Mouse (Mus musculus) midbrain, embryonic 13.5 days (tissue): Measurements from ENCODE around the gene Fam19a1. TPM values are rescaled to one million over a fixed set of nuclear protein-coding genes. Genes with fewer than 3 reads are reported as not detected.

Experiments
- ATAC-seq: fragments of 200-750 bp; cut with Nextera tagmentation; 2 replicates; pipeline ENCODE4 v1.8.0; 2017; ENCODE audit warnings: mild to moderate bottlenecking, moderate TSS enrichment, moderate library complexity
- H3K27ac ChIP-seq: fragments of 300-500 bp; sonication (generic); 2 replicates; pipeline ENCODE4 v1.5.1; 2015; ENCODE audit warnings: inconsistent platforms, mild to moderate bottlenecking, moderate library complexity
- H3K27me3 ChIP-seq: fragments of 300-500 bp; sonication (generic); 2 replicates; pipeline ENCODE4 v1.6.1; 2015; ENCODE audit warnings: mild to moderate bottlenecking, inconsistent platforms
- H3K36me3 ChIP-seq: fragments of 300-500 bp; sonication (generic); 2 replicates; pipeline ENCODE4 v1.6.1; 2015; ENCODE audit warnings: mild to moderate bottlenecking, inconsistent platforms
- H3K4me1 ChIP-seq: fragments of 300-500 bp; sonication (generic); replicated peaks from 2 replicates; pipeline ENCODE4 v1.6.1; 2015; ENCODE audit warnings: inconsistent platforms
- H3K4me2 ChIP-seq: fragments of 300-500 bp; sonication (generic); replicated peaks from 2 replicates; pipeline ENCODE4 v1.6.1; 2015; ENCODE audit warnings: moderate library complexity, mild to moderate bottlenecking, inconsistent platforms
- H3K4me3 ChIP-seq: fragments of 300-500 bp; sonication (generic); replicated peaks from 2 replicates; pipeline ENCODE4 v1.5.1; 2015; ENCODE audit warnings: mild to moderate bottlenecking, inconsistent platforms
- H3K9ac ChIP-seq: fragments of 300-500 bp; sonication (generic); replicated peaks from 2 replicates; pipeline ENCODE4 v1.6.1; 2015; ENCODE audit warnings: mild to moderate bottlenecking, inconsistent platforms
- H3K9me3 ChIP-seq: fragments of 300-500 bp; sonication (generic); 2 replicates; pipeline ENCODE4 v1.6.1; 2016; ENCODE audit warnings: mild to moderate bottlenecking, inconsistent platforms
- WGBS: fragments of 180-500 bp; shearing (Covaris S2); methylation state at CpG from one replicate; pipeline ENCODE4 v1.1.7; 2015; 5-methylcytosine and 5-hydroxymethylcytosine counted together
- polyA plus RNA-seq: library from polyadenylated mRNA; unstranded; fragments of >200 nt; fragmentation: Nextera tagmentation; extraction: Ambion mirVana; gene quantifications from 2 replicates; pipeline ENCODE4 v1.2.1, GENCODE M21; 2015

The Fam19a1 gene
- polyA plus RNA-seq, 1 experiment from 2014 or later, result 11.7 TPM

- Histone ChIP-seq H3K4me1 (no peaks in the 10 kb centered on the region), H3K9me3 (no peaks in the 10 kb centered on the region), H3K36me3 (no peaks in the 10 kb centered on the region), H3K27me3 (no peaks in the 10 kb centered on the region), H3K4me2 (no peak overlapping the region), H3K4me3 (no peak overlapping the region), H3K27ac (no peak overlapping the region), H3K9ac (no peak overlapping the region)
- ATAC-seq, result no peak
- 90% methylated on average over 4 of the region's 4 CpGs for WGBS
Observed at GRCm38 (mm10) chr6:96266456-96266855, 153.5 kb downstream of the Fam19a1 start.

GRCm38 (mm10) chr6:96268788-96269187 lies 155.8 kb downstream of the Fam19a1 start:
- H3K36me3 ChIP-seq, result no peaks in the 10 kb centered on the region
- ATAC-seq, result no peak
- H3K4me3 ChIP-seq, result no peak overlapping the region

GRCm38 (mm10) chr6:96270436-96270835 lies 157.5 kb downstream of the Fam19a1 start:
- no peak overlapping the region for H3K4me2 ChIP-seq
- no peak overlapping the region for H3K9ac ChIP-seq
- no peaks in the 10 kb centered on the region for H3K27me3 ChIP-seq
- H3K4me3 ChIP-seq, result no peak overlapping the region
- no peaks in the 10 kb centered on the region for H3K4me1 ChIP-seq
- no peak overlapping the region for H3K27ac ChIP-seq
- H3K36me3 ChIP-seq, result no peaks in the 10 kb centered on the region
- 94% methylated on average over 5 of the region's 5 CpGs for WGBS
- H3K9me3 ChIP-seq, result no peaks in the 10 kb centered on the region
- no peak for ATAC-seq

More at GRCm38 (mm10) chr6:96268788-96269187, 155.8 kb downstream of the Fam19a1 start:
- no peak overlapping the region for H3K4me2 ChIP-seq
- H3K27ac ChIP-seq, result no peak overlapping the region
- H3K4me1 ChIP-seq, result no peaks in the 10 kb centered on the region
- no peaks in the 10 kb centered on the region for H3K27me3 ChIP-seq
- no peak overlapping the region for H3K9ac ChIP-seq
- no peaks in the 10 kb centered on the region for H3K9me3 ChIP-seq

- WGBS, result 92% methylated on average over 4 of the region's 4 CpGs
- no peaks in the 10 kb centered on the region for H3K36me3 ChIP-seq
- no peak overlapping the region for H3K4me2 ChIP-seq
- no peaks in the 10 kb centered on the region for H3K27me3 ChIP-seq
- H3K4me3 ChIP-seq, result no peak overlapping the region
- H3K9me3 ChIP-seq, result no peaks in the 10 kb centered on the region
- H3K4me1 ChIP-seq, result peaks cover 20% of the 10 kb centered on the region; the same call in 1 of the 2 replicates
- ATAC-seq, result no peak
- H3K9ac ChIP-seq, result no peak overlapping the region
- no peak overlapping the region for H3K27ac ChIP-seq
Observed at GRCm38 (mm10) chr6:96283731-96284130, 170.8 kb downstream of the Fam19a1 start.

- no peak overlapping the region for H3K27ac ChIP-seq
- no peak overlapping the region for H3K9ac ChIP-seq
- H3K4me3 ChIP-seq, result no peak overlapping the region
- H3K4me2 ChIP-seq, result no peak overlapping the region
- no peaks in the 10 kb centered on the region for H3K36me3 ChIP-seq
- no peaks in the 10 kb centered on the region for H3K27me3 ChIP-seq
- ATAC-seq, result no peak
- peaks cover 20% of the 10 kb centered on the region; the same call in 1 of the 2 replicates for H3K4me1 ChIP-seq
- WGBS, result 20% methylated on average over 4 of the region's 4 CpGs
- H3K9me3 ChIP-seq, result no peaks in the 10 kb centered on the region
Observed at GRCm38 (mm10) chr6:96284590-96284989, 171.6 kb downstream of the Fam19a1 start.

- H3K4me2 ChIP-seq, result no peak overlapping the region
- peaks cover 20% of the 10 kb centered on the region; the same call in 1 of the 2 replicates for H3K4me1 ChIP-seq
- peak; percentile 71 for ATAC-seq
- 39% methylated on average over 4 of the region's 4 CpGs for WGBS
- H3K27me3 ChIP-seq, result no peaks in the 10 kb centered on the region
- no peaks in the 10 kb centered on the region for H3K36me3 ChIP-seq
- no peak overlapping the region for H3K9ac ChIP-seq
- H3K27ac ChIP-seq, result peak overlapping the region; percentile 22; the same call in 1 of the 2 replicates
- H3K9me3 ChIP-seq, result no peaks in the 10 kb centered on the region
- no peak overlapping the region for H3K4me3 ChIP-seq
Observed at GRCm38 (mm10) chr6:96286276-96286675, 173.3 kb downstream of the Fam19a1 start.

- Histone ChIP-seq H3K27ac (no peak overlapping the region), H3K4me1 (peaks cover 20% of the 10 kb centered on the region; the same call in 1 of the 2 replicates), H3K9ac (no peak overlapping the region), H3K4me3 (no peak overlapping the region), H3K36me3 (no peaks in the 10 kb centered on the region), H3K9me3 (no peaks in the 10 kb centered on the region), H3K27me3 (no peaks in the 10 kb centered on the region), H3K4me2 (no peak overlapping the region)
- ATAC-seq, result no peak
- 86% methylated on average over 2 of the region's 2 CpGs for WGBS
Observed at GRCm38 (mm10) chr6:96287377-96287776, 174.4 kb downstream of the Fam19a1 start.

GRCm38 (mm10) chr6:96289672-96290071 lies 176.7 kb downstream of the Fam19a1 start:
- peaks cover 15% of the 10 kb centered on the region; the same call in 1 of the 2 replicates for H3K4me1 ChIP-seq
- no peaks in the 10 kb centered on the region for H3K36me3 ChIP-seq
- 20% methylated on average over 4 of the region's 4 CpGs for WGBS
- no peaks in the 10 kb centered on the region for H3K27me3 ChIP-seq
- no peak overlapping the region for H3K4me2 ChIP-seq
- no peaks in the 10 kb centered on the region for H3K9me3 ChIP-seq
- no peak overlapping the region for H3K9ac ChIP-seq
- no peak overlapping the region for H3K4me3 ChIP-seq
- no peak for ATAC-seq
- H3K27ac ChIP-seq, result no peak overlapping the region

- H3K27ac ChIP-seq, result no peak overlapping the region
- WGBS, result 79% methylated on average over 2 of the region's 2 CpGs
- H3K4me2 ChIP-seq, result no peak overlapping the region
- H3K9ac ChIP-seq, result no peak overlapping the region
- H3K27me3 ChIP-seq, result no peaks in the 10 kb centered on the region
- no peaks in the 10 kb centered on the region for H3K4me1 ChIP-seq
- no peaks in the 10 kb centered on the region for H3K36me3 ChIP-seq
- no peak for ATAC-seq
- H3K4me3 ChIP-seq, result no peak overlapping the region
- H3K9me3 ChIP-seq, result no peaks in the 10 kb centered on the region
Observed at GRCm38 (mm10) chr6:96347491-96347890, 234.5 kb downstream of the Fam19a1 start.

- H3K36me3 ChIP-seq, result no peaks in the 10 kb centered on the region
- ATAC-seq, result no peak
- no peaks in the 10 kb centered on the region for H3K4me1 ChIP-seq
- 84% methylated on average over 7 of the region's 7 CpGs for WGBS
- H3K4me2 ChIP-seq, result no peak overlapping the region
- no peaks in the 10 kb centered on the region for H3K9me3 ChIP-seq
- no peak overlapping the region for H3K9ac ChIP-seq
- H3K27me3 ChIP-seq, result no peaks in the 10 kb centered on the region
- H3K27ac ChIP-seq, result no peak overlapping the region
- H3K4me3 ChIP-seq, result no peak overlapping the region
Observed at GRCm38 (mm10) chr6:96349446-96350025, 236.6 kb downstream of the Fam19a1 start.

GRCm38 (mm10) chr6:96369544-96369943 lies 256.6 kb downstream of the Fam19a1 start:
- Histone ChIP-seq H3K4me3 (no peak overlapping the region), H3K4me1 (peaks cover 10% of the 10 kb centered on the region), H3K4me2 (no peak overlapping the region), H3K27me3 (no peaks in the 10 kb centered on the region), H3K27ac (no peak overlapping the region), H3K9ac (no peak overlapping the region), H3K9me3 (no peaks in the 10 kb centered on the region), H3K36me3 (no peaks in the 10 kb centered on the region)
- 91% methylated on average over 3 of the region's 3 CpGs for WGBS
- no peak for ATAC-seq

- no peak overlapping the region for H3K4me3 ChIP-seq
Observed at GRCm38 (mm10) chr6:96372848-96373247, 259.9 kb downstream of the Fam19a1 start.

GRCm38 (mm10) chr6:96373274-96373673 lies 260.3 kb downstream of the Fam19a1 start:
- ATAC-seq, result peak; percentile 73
- Histone ChIP-seq H3K4me3 (no peak overlapping the region), H3K27ac (no peak overlapping the region), H3K4me2 (no peak overlapping the region), H3K9ac (no peak overlapping the region), H3K27me3 (no peaks in the 10 kb centered on the region), H3K4me1 (peaks cover 10% of the 10 kb centered on the region), H3K9me3 (no peaks in the 10 kb centered on the region), H3K36me3 (no peaks in the 10 kb centered on the region)
- WGBS, result 11% methylated on average over 2 of the region's 2 CpGs

More at GRCm38 (mm10) chr6:96372848-96373247, 259.9 kb downstream of the Fam19a1 start:
- Histone ChIP-seq H3K4me1 (peaks cover 10% of the 10 kb centered on the region), H3K9me3 (no peaks in the 10 kb centered on the region), H3K4me2 (no peak overlapping the region), H3K27ac (no peak overlapping the region), H3K36me3 (no peaks in the 10 kb centered on the region), H3K9ac (no peak overlapping the region), H3K27me3 (no peaks in the 10 kb centered on the region)
- WGBS, result 53% methylated on average over 6 of the region's 6 CpGs
- 0 out of 2 replicates have a peak, but pooled peaks have one; percentile 50 for ATAC-seq
